Mouse (Mus musculus) heart, embryonic 14.5 days (tissue): ENCODE results near the gene Pde7b. TPM values are rescaled to one million over a fixed set of nuclear protein-coding genes. Genes with fewer than 3 reads are reported as not detected.
"Not testable (repeated sequence)": the region's sequence is repeated elsewhere in the genome, so short reads cannot be mapped to it uniquely, and the experiment has no call there.

Experiments
- ATAC-seq: fragments of 200-750 bp; cut with Nextera tagmentation; 2 replicates; pipeline ENCODE4 v1.8.0; 2017; ENCODE audit warnings: low read depth, moderate TSS enrichment; ENCODE audit not compliant: insufficient number of reproducible peaks, insufficient read depth, low FRiP score
- H3K27ac ChIP-seq, 2 experiments: fragments of 200-500 bp in 1 of 2; fragments of 300-500 bp in 1 of 2; sonication (generic) in 1 of 2; replicated peaks in 1 of 2; 2 replicates each; pipeline ENCODE4 v1.5.1; 2012 to 2014; ENCODE audit warnings: low read depth in 2 of 2, low read length in 2 of 2, control low read depth in 1 of 2, mild to moderate bottlenecking in 1 of 2, mixed read lengths in 1 of 2; ENCODE audit not compliant: control insufficient read depth in 1 of 2, insufficient read depth in 1 of 2
- H3K27me3 ChIP-seq: fragments of 300-500 bp; sonication (generic); 2 replicates; pipeline ENCODE4 v1.6.1; 2014; ENCODE audit warnings: mild to moderate bottlenecking, low read length, control low read depth; ENCODE audit not compliant: control insufficient read depth, insufficient read depth
- H3K36me3 ChIP-seq: fragments of 300-500 bp; sonication (generic); 2 replicates; pipeline ENCODE4 v1.6.1; 2014; ENCODE audit warnings: mild to moderate bottlenecking, control low read depth, low read length, mixed read lengths; ENCODE audit not compliant: control insufficient read depth, insufficient read depth
- H3K4me1 ChIP-seq, 2 experiments: fragments of 200-500 bp in 1 of 2; fragments of 300-500 bp in 1 of 2; sonication (generic) in 1 of 2; 2 replicates each; pipeline ENCODE4 v1.6.1; 2012 to 2014; ENCODE audit warnings: low read length in 2 of 2, control low read depth in 1 of 2, mixed read lengths in 1 of 2; ENCODE audit not compliant: control insufficient read depth in 2 of 2, insufficient read depth in 2 of 2
- H3K4me2 ChIP-seq: fragments of 300-500 bp; sonication (generic); 2 replicates; pipeline ENCODE4 v1.6.1; 2014; ENCODE audit warnings: mild to moderate bottlenecking, low read length
- H3K4me3 ChIP-seq, 2 experiments: fragments of 200-500 bp in 1 of 2; fragments of 300-500 bp in 1 of 2; sonication (generic) in 1 of 2; 2 replicates each; pipeline ENCODE4 v1.5.1; 2012 to 2014; ENCODE audit warnings: low read length in 2 of 2, mild to moderate bottlenecking in 2 of 2, control low read depth in 1 of 2, low read depth in 1 of 2, moderate library complexity in 1 of 2; ENCODE audit not compliant: control insufficient read depth in 1 of 2, insufficient read depth in 1 of 2
- H3K9ac ChIP-seq: fragments of 300-500 bp; sonication (generic); 2 replicates; pipeline ENCODE4 v1.6.1; 2014; ENCODE audit warnings: mild to moderate bottlenecking, low read length
- H3K9me3 ChIP-seq: fragments of 300-500 bp; sonication (generic); 2 replicates; pipeline ENCODE4 v1.6.1; 2016; ENCODE audit warnings: low read length, control low read depth; ENCODE audit not compliant: control insufficient read depth
- WGBS: fragments of 180-500 bp; shearing (Covaris S2); extraction: QIAGEN DNeasy Blood & Tissue Kit; methylation state at CpG from one replicate; pipeline ENCODE4 v1.1.7; 2014; 5-methylcytosine and 5-hydroxymethylcytosine counted together
- polyA plus RNA-seq: library from polyadenylated mRNA; unstranded; fragments of >200 nt; fragmentation: Nextera tagmentation; extraction: Ambion mirVana; gene quantifications from 2 replicates; pipeline ENCODE4 v1.2.1, GENCODE M21; 2014

The Pde7b gene
- polyA plus RNA-seq, 1 experiment from 2014 or later = 12.2 TPM

DNA sequence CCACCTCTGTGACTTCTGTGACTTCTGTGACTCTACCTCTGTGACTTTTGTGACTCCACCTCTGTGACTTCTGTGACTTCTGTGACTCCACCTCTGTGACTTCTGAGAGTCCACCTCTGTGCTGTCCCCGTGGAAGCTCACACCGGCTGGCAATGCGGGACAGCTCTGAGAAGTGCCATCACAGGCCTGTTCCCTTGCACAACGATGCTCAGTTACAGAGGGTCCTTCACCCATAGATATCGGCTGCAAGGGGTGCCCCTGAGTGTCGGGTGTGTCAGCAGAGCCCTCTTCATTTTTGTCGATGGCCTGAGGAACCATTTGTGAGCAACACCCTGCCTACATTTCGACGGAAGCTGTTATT is 206.4 kb downstream of the Pde7b start:
- no peak overlapping the region for H3K9ac ChIP-seq
- no peaks in the 10 kb centered on the region for H3K36me3 ChIP-seq
- no peak for ATAC-seq
- no peaks in the 10 kb centered on the region for H3K9me3 ChIP-seq
- H3K27ac ChIP-seq = no peak overlapping the region
- WGBS = 72% methylated on average over 9 of the region's 9 CpGs
- peaks cover 7 to 11% of the 10 kb centered on the region in 2 experiments for H3K4me1 ChIP-seq
- no peak overlapping the region for H3K4me2 ChIP-seq
- no peak overlapping the region for H3K4me3 ChIP-seq
- H3K27me3 ChIP-seq = no peaks in the 10 kb centered on the region

DNA sequence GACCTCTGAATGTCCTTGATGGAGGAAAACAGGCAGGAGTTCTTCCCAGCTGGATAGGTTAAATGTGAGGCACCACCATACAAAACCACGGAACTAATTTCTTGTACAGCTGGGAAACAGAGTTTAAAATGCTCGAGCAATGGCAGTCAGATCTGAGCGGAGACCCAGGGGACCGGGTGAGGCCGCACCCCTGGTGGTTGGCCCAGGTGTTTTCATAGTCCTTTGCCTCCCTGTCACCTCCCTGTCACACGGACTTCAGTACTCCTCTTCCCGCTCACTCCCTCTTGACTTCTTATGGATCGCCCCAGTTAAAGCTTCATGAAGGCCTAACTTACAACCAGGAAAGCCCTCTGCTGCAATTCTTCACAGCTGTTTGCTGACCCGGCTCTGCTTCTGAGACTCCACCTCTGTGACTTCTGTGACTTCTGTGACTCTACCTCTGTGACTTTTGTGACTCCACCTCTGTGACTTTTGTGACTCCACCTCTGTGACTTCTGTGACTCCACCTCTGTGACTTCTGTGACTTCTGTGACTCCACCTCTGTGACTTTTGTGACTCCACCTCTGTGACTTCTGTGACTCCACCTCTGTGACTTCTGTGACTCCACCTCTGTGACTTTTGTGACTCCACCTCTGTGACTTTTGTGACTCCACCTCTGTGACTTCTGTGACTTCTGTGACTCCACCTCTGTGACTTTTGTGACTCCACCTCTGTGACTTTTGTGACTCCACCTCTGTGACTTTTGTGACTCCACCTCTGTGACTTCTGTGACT is 206.9 kb downstream of the Pde7b start:
- H3K4me2 ChIP-seq = peak overlapping the region; percentile 13
- H3K9me3 ChIP-seq, H3K9ac ChIP-seq, ATAC-seq, H3K36me3 ChIP-seq, H3K27me3 ChIP-seq, H3K4me3 ChIP-seq: not testable (repeated sequence)
- H3K4me1 ChIP-seq = peaks cover 7 to 12% of the 10 kb centered on the region in 2 experiments
- peak overlapping the region; percentile 37 to 47; a peak in 2 of 4 replicates for H3K27ac ChIP-seq
- WGBS = 71% methylated on average over 9 of the region's 9 CpGs

DNA sequence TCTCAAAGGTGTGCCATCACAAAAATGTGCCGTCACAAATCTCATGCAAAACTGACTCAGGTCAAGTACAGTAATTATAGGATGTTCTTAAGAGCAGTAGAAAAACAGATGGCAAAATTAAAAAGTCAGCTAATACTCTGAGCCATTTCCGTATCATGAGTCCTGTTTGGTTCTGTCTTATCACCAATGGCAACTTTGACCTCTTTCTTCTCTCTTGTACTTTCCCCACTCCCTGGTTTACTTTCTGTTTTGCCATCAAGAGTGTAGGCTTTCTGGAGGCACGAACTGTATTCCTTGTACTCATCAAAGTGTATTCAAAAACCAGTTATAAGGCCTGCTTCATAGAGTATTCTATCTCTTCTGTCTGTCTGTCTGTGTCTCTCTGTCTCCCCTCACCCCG is 211.0 kb downstream of the Pde7b start:
- WGBS = 82% methylated on average over 4 of the region's 4 CpGs
- Histone ChIP-seq H3K9me3 (no peaks in the 10 kb centered on the region), H3K9ac (no peak overlapping the region), H3K27ac (no peak overlapping the region), H3K36me3 (no peaks in the 10 kb centered on the region), H3K27me3 (no peaks in the 10 kb centered on the region), H3K4me3 (no peak overlapping the region), H3K4me1 (peaks cover 0 to 5% of the 10 kb centered on the region in 2 experiments; a peak in 2 of 4 replicates), H3K4me2 (no peak overlapping the region)
- ATAC-seq = no peak

DNA sequence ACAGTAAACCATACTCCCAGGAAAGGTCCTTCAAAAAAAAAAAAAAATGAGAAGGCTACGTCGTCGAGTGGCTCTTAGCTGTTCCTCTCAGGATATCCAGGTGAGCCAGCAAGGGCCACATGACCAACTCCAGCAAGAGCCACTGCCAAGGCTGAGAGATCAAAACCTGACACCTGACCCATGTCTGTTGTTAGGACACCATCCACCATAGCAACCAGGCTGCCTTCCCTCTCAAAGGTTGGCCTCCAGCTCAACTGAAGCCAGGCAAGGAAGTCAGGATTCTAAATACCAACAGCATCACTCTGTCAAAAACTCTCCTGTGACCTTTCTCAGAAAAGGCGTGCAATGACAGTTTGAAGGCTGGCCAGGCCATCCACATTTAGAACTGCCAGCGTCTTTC is 211.4 kb downstream of the Pde7b start:
- H3K27ac ChIP-seq = no peak overlapping the region
- no peaks in the 10 kb centered on the region for H3K27me3 ChIP-seq
- ATAC-seq = no peak
- 74% methylated on average over 5 of the region's 5 CpGs for WGBS
- no peak overlapping the region for H3K4me3 ChIP-seq
- peaks cover 0 to 5% of the 10 kb centered on the region in 2 experiments; a peak in 2 of 4 replicates for H3K4me1 ChIP-seq
- no peak overlapping the region for H3K9ac ChIP-seq
- H3K36me3 ChIP-seq = no peaks in the 10 kb centered on the region
- H3K9me3 ChIP-seq = no peaks in the 10 kb centered on the region
- H3K4me2 ChIP-seq = no peak overlapping the region

DNA sequence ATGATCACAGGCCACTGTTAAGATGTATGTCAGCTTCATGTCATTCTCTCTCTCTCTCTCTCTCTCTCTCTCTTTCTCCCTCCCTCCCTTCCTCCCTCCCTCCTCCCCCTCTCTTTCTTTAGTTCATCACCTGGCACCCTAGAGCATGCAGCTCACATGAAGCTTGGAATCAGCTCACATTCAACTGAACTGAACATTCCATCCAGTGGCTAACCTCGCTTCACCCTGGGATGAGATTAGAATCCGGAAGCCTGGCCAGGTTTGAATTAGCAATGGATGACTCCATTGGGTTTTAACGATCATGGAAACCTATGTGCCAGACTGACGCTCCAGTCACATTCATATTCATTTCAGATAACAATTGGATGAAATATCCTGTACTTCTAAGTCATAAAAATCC is 215.1 kb downstream of the Pde7b start:
- no peak overlapping the region for H3K27ac ChIP-seq
- H3K9me3 ChIP-seq = 0 out of 2 replicates have a peak, but pooled peaks cover 2% of the 10 kb centered on the region
- peaks cover 5 to 7% of the 10 kb centered on the region in 2 experiments; a peak in 3 of 4 replicates for H3K4me1 ChIP-seq
- H3K27me3 ChIP-seq = no peaks in the 10 kb centered on the region
- ATAC-seq = no peak
- H3K4me2 ChIP-seq = no peak overlapping the region
- H3K4me3 ChIP-seq = no peak overlapping the region
- no peaks in the 10 kb centered on the region for H3K36me3 ChIP-seq
- no peak overlapping the region for H3K9ac ChIP-seq
- WGBS = 69% methylated on average over 4 of the region's 4 CpGs

DNA sequence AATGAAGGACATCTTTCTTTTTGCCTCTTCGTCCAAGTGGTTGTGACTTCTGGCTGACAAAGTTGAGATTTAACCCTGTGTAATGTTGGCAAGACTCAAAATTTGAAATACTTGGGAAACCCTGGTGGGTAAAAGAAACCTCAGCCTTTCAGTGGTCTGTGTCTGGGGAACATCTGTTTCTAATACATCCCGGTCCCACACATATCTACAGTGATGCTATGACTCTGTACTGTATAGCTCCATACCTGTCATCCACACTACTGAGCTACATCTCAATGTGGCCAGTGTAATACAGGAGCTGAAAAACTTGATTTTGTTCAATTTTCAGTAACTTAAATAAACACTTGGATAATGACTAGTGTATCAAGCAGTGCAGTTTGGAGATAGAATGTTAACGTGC is 216.4 kb downstream of the Pde7b start:
- Histone ChIP-seq H3K4me3 (no peak overlapping the region), H3K9ac (no peak overlapping the region), H3K4me1 (peaks cover under 1 to 7% of the 10 kb centered on the region in 2 experiments; a peak in 3 of 4 replicates), H3K9me3 (0 out of 2 replicates have a peak, but pooled peaks cover 2% of the 10 kb centered on the region), H3K27me3 (no peaks in the 10 kb centered on the region), H3K27ac (peak overlapping the region; percentile 33 to 34; a peak in 1 of 4 replicates), H3K36me3 (no peaks in the 10 kb centered on the region), H3K4me2 (no peak overlapping the region)
- no peak for ATAC-seq
- 73% methylated on average over 3 of the region's 3 CpGs for WGBS

DNA sequence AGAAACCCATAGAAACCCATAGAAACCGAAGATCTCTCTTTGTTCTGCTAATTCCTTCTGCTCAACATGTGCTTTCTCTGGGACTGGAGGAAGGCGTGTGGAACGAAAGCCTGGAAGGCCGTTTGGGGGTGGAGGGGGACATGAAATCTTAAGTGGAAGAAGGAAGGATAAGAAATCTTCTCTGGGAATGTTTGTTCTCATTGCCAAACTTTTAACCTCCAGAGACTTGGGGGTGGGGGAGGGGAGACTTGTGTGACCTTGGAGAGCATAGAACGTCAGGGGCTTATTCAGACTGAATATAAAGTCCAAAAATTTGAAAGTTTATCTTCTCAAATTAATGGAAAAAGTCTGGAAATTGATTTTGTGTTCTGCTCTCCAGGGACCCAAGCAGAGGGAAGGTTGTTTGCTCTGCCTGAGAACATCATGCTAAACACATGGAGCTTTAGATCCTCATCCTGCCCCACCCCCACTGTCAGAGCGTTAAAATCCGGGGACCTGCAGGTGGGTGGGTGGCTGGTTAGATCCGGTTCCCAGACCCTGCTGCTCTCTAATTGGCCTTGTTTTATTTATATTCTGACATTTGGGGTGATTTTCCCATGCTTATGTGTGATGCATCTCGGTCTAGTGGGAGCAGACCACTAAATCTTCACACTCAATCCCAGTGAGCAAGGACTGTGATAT is 217.0 kb downstream of the Pde7b start:
- 56% methylated on average over 9 of the region's 9 CpGs for WGBS
- peak overlapping the region; percentile 33 to 34; a peak in 2 of 4 replicates for H3K27ac ChIP-seq

More for the DNA sequence above, 217.0 kb downstream of the Pde7b start:
- Histone ChIP-seq H3K9me3 (0 out of 2 replicates have a peak, but pooled peaks cover 2% of the 10 kb centered on the region), H3K4me1 (peaks cover 0 to 7% of the 10 kb centered on the region in 2 experiments; a peak in 2 of 4 replicates), H3K27me3 (no peaks in the 10 kb centered on the region), H3K4me3 (no peak overlapping the region), H3K4me2 (no peak overlapping the region), H3K9ac (no peak overlapping the region), H3K36me3 (no peaks in the 10 kb centered on the region)
- no peak for ATAC-seq
